In the genomic region with DNA sequence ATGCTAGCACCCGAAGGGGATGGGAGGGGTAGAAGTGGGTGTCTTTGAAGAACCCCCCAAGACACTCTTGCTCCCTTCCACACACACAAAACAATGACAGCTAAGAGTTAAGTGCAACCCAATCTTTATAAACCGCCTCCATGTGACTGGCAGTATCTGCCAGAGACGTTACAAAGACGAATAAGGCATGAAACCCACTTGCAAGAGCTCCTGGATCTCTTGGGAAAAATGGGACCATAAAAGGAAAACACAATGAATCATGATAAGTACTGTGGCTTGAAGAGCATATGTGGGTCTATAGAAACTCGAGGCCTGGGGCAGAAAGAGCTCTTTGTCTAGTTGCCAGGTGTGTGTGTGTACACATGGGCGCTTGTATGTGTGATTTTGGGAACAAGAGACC, we compare ENCODE assay signal across 13 mouse cellular contexts.
"Had no signal": no experiment of that assay in that cellular context is flagged by ENCODE, and none has a peak within 500 bp of the region (broad histone marks: within the 10 kb centered on the region; RNA-seq: fewer than 3 reads in every experiment).

No protein-coding gene starts in this region.

- DNase-seq: gastrocnemius, adult 2 months; gastrocnemius, postnatal 10 days; gastrocnemius, postnatal 25 days; heart, adult 2 months; heart, postnatal 14 days; heart, postnatal 4 days; kidney, adult 11 months; kidney, adult 2 months; kidney, adult 9 months; kidney, postnatal 25 days; kidney, postnatal 4 days; liver; liver, embryonic 13.5 days had no signal
